11 mouse cellular contexts compared by ENCODE assay signal in the genomic region with DNA sequence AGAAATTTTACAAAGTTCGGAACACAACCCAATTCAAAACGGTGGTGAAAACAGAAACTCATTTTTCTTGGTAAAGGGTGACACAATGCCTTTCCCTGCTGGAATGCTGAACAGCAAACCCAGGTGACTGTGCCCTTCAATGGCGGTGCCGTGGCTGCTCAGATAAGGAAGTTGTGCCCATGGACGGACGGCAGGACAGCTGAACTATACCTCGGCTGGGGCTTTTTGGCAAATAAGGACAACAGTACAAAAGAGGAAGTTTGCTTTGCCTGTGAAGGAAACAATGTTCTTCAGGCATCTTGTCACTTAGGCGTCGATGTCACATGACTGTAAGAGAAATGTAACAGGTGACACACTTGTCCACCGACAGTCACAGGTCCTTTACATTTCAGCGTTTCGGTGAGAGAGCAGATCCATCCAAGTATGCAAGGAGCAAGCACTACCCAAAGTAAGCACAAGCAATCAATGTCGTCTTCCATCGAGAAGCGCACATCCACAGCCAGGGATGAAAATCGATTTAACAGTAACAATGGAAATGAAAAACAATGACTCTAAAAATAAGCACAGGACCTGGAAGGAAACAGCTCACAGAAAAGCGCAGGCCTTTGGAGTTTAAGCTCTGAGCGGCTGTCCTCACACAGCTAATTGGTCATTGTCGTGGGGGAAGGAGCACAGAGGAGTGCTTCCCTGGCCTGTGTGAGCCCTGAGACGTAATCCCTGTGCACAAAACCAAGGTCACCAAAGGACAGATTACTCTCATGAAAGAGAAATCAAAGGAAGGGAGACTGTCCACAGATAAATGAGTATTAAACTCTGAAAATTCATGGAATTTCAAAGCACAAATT.
A peak's percentile ranks its signal among the peaks of the same experiment; 100 is the strongest.
DNase-seq lines count a peak whose midpoint lies in the region; ATAC-seq and TF ChIP-seq lines count a peak whose summit lies in the region.
"Had no signal": no experiment of that assay in that cellular context is flagged by ENCODE, and none has a peak within 500 bp of the region (broad histone marks: within the 10 kb centered on the region; RNA-seq: fewer than 3 reads in every experiment).

No protein-coding gene starts in this region.

- peak; percentile 64; the same call in 1 of the 2 replicates for TF ChIP-seq POLR2A in heart, adult 2 months (IDR thresholded peaks at IDR 0.05; ENCODE audit: insufficient read depth, low read depth, low read length)

- TF ChIP-seq EP300 in heart, adult 2 months (IDR thresholded peaks at IDR 0.05; ENCODE audit: insufficient read depth, low read depth, low read length), result 0 out of 2 replicates have a peak, but pooled peaks have one; percentile 13

- H3K4me2 ChIP-seq in midbrain, embryonic 14.5 days (ENCODE audit: low read length), result no peak overlapping the region
- no peak overlapping the region for H3K4me2 ChIP-seq in midbrain, embryonic 16.5 days (ENCODE audit: low read length)
- peak overlapping the region; percentile 17 for H3K4me2 ChIP-seq in heart, embryonic 14.5 days (ENCODE audit: low read length)
- H3K4me2 ChIP-seq in forebrain, embryonic 11.5 days (ENCODE audit: low read depth, low read length, severe bottlenecking), result no peak overlapping the region

- H3K27me3 ChIP-seq in heart, adult 2 months (ENCODE audit: control insufficient read depth, insufficient read depth, low read length), result no peaks in the 10 kb centered on the region
- H3K27me3 ChIP-seq in midbrain, embryonic 14.5 days (ENCODE audit: control insufficient read depth, insufficient read depth, low read length), result no peaks in the 10 kb centered on the region
- H3K27me3 ChIP-seq in midbrain, embryonic 16.5 days (ENCODE audit: control insufficient read depth, insufficient read depth, low read depth, low read length), result no peaks in the 10 kb centered on the region
- H3K27me3 ChIP-seq in heart, embryonic 14.5 days (ENCODE audit: control insufficient read depth, insufficient read depth, low read length), result no peaks in the 10 kb centered on the region
- no peaks in the 10 kb centered on the region for H3K27me3 ChIP-seq in forebrain, embryonic 11.5 days (ENCODE audit: control insufficient read depth, insufficient read depth, low read length)

- intact Hi-C loops in heart, adult 2 months (cut with DNase I), result loop anchor here (5.0 kb wide), 1 partner anchor 63 kb away; no protein-coding TSS in a partner anchor
- intact Hi-C loops in heart, postnatal 25 days (cut with DNase I), result loop anchor here (10.0 kb wide), 1 partner anchor 115 kb away; a partner anchor contains a TSS

- peak overlapping the region; percentile 46 for H3K4me3 ChIP-seq in heart, adult 2 months
- no peak overlapping the region for H3K4me3 ChIP-seq in midbrain, embryonic 14.5 days (replicated peaks; ENCODE audit: low read depth, low read length)
- H3K4me3 ChIP-seq in midbrain, embryonic 16.5 days (ENCODE audit: low read depth, low read length), result no peak overlapping the region
- H3K4me3 ChIP-seq in heart, embryonic 14.5 days (ENCODE audit: control insufficient read depth in 1 of 2, insufficient read depth in 1 of 2, low read depth in 1 of 2, low read length in 2 of 2), result no peak overlapping the region
- H3K4me3 ChIP-seq in forebrain, embryonic 11.5 days (ENCODE audit: low read depth, low read length), result no peak overlapping the region

- H3K9me3 ChIP-seq in midbrain, embryonic 14.5 days (ENCODE audit: control insufficient read depth, low read length), result no peaks in the 10 kb centered on the region
- H3K9me3 ChIP-seq in midbrain, embryonic 16.5 days (replicated peaks; ENCODE audit: control insufficient read depth, low read length, poor library complexity, severe bottlenecking), result peaks cover 2% of the 10 kb centered on the region; the same call in 1 of the 2 replicates
- no peaks in the 10 kb centered on the region for H3K9me3 ChIP-seq in heart, embryonic 14.5 days (ENCODE audit: control insufficient read depth, low read length)
- H3K9me3 ChIP-seq in forebrain, embryonic 11.5 days (ENCODE audit: control insufficient read depth, low read length), result no peaks in the 10 kb centered on the region

- H3K27ac ChIP-seq in heart, adult 2 months, result peak overlapping the region; percentile 86
- H3K27ac ChIP-seq in midbrain, embryonic 14.5 days (replicated peaks; ENCODE audit: low read depth, low read length), result no peak overlapping the region
- H3K27ac ChIP-seq in midbrain, embryonic 16.5 days (ENCODE audit: low read length), result no peak overlapping the region
- peak overlapping the region in 1 of 2 experiments; percentile 61; a peak in 3 of 4 replicates for H3K27ac ChIP-seq in heart, embryonic 14.5 days (replicated peaks in 1 of 2; ENCODE audit: control insufficient read depth in 1 of 2, insufficient read depth in 1 of 2, low read depth in 2 of 2, low read length in 2 of 2)
- no peak overlapping the region for H3K27ac ChIP-seq in forebrain, embryonic 11.5 days (ENCODE audit: low read depth, low read length)
- H3K27ac ChIP-seq: hindbrain, postnatal 0 days had no signal

- no peaks in the 10 kb centered on the region for H3K79me2 ChIP-seq in heart, adult 2 months (replicated peaks; ENCODE audit: control insufficient read depth, insufficient read depth, low read length)

- 28% methylated on average over 20 of the region's 20 CpGs for WGBS in heart, adult 2 months
- 58% methylated on average over 20 of the region's 20 CpGs for WGBS in midbrain, embryonic 14.5 days
- WGBS in midbrain, embryonic 16.5 days, result 48% methylated on average over 20 of the region's 20 CpGs
- WGBS in heart, embryonic 14.5 days, result 41% methylated on average over 20 of the region's 20 CpGs
- 51% methylated on average over 20 of the region's 20 CpGs for WGBS in forebrain, embryonic 11.5 days

- ATAC-seq in midbrain, embryonic 14.5 days (ENCODE audit: low FRiP score, low TSS enrichment), result no peak
- no peak for ATAC-seq in midbrain, embryonic 16.5 days
- no peak for ATAC-seq in heart, embryonic 14.5 days (ENCODE audit: insufficient number of reproducible peaks, insufficient read depth, low FRiP score, low read depth)
- ATAC-seq in forebrain, embryonic 11.5 days (replicated peaks; ENCODE audit: low FRiP score), result no peak
- ATAC-seq: CD4-positive, CD25-positive, alpha-beta regulatory T cell, adult 4 months; hindbrain, postnatal 0 days had no signal

- H3K36me3 ChIP-seq in heart, adult 2 months (ENCODE audit: control insufficient read depth, insufficient read depth, low read length), result no peaks in the 10 kb centered on the region
- no peaks in the 10 kb centered on the region for H3K36me3 ChIP-seq in midbrain, embryonic 14.5 days (ENCODE audit: control insufficient read depth, insufficient read depth, low read length)
- no peaks in the 10 kb centered on the region for H3K36me3 ChIP-seq in midbrain, embryonic 16.5 days (ENCODE audit: control insufficient read depth, insufficient read depth, low read length)
- H3K36me3 ChIP-seq in heart, embryonic 14.5 days (ENCODE audit: control insufficient read depth, insufficient read depth, low read length), result no peaks in the 10 kb centered on the region
- no peaks in the 10 kb centered on the region for H3K36me3 ChIP-seq in forebrain, embryonic 11.5 days (ENCODE audit: control insufficient read depth, insufficient read depth, low read length)

- TF ChIP-seq CTCF in heart, adult 2 months (IDR thresholded peaks at IDR 0.05), result no peak

- H3K9ac ChIP-seq in heart, adult 2 months (ENCODE audit: low read depth, low read length), result peak overlapping the region; percentile 18; the same call in 1 of the 2 replicates
- no peak overlapping the region for H3K9ac ChIP-seq in midbrain, embryonic 14.5 days (replicated peaks; ENCODE audit: low read length)
- H3K9ac ChIP-seq in midbrain, embryonic 16.5 days (ENCODE audit: low read depth, low read length), result no peak overlapping the region
- H3K9ac ChIP-seq in heart, embryonic 14.5 days (ENCODE audit: low read length), result no peak overlapping the region
- H3K9ac ChIP-seq in forebrain, embryonic 11.5 days (ENCODE audit: low read length), result no peak overlapping the region

- peak; percentile 28 to 38 for DNase-seq in heart, adult 2 months
- DNase-seq in heart, postnatal 25 days (ENCODE audit: low spot score), result no peak
- DNase-seq in midbrain, embryonic 14.5 days, result peak; percentile 20
- DNase-seq in forebrain, embryonic 11.5 days (ENCODE audit: low spot score), result no peak
- no peak for DNase-seq in cerebellum, adult 8-10 months
- DNase-seq: cerebellum, postnatal 36 days; kidney, postnatal 25 days had no signal

- H3K4me1 ChIP-seq in heart, adult 2 months (ENCODE audit: control insufficient read depth, insufficient read depth, low read length), result peaks cover 2% of the 10 kb centered on the region
- H3K4me1 ChIP-seq in midbrain, embryonic 14.5 days (ENCODE audit: control insufficient read depth, insufficient read depth, low read length), result no peaks in the 10 kb centered on the region
- no peaks in the 10 kb centered on the region for H3K4me1 ChIP-seq in midbrain, embryonic 16.5 days (ENCODE audit: control insufficient read depth, insufficient read depth, low read length)
- peaks cover 6 to 13% of the 10 kb centered on the region in 2 experiments; a peak in 3 of 4 replicates for H3K4me1 ChIP-seq in heart, embryonic 14.5 days (ENCODE audit: control insufficient read depth in 2 of 2, insufficient read depth in 2 of 2, low read length in 2 of 2)
- no peaks in the 10 kb centered on the region for H3K4me1 ChIP-seq in forebrain, embryonic 11.5 days (replicated peaks; ENCODE audit: control insufficient read depth, insufficient read depth, low read length)

Comparison
In these comparisons a context has a peak if more than half of its experiments do, and no peak if none do; other contexts are left out.
1. DNase-seq: peak in heart, adult 2 months (2 of 2) and midbrain, embryonic 14.5 days (single experiment); none in heart, postnatal 25 days (single experiment), forebrain, embryonic 11.5 days (single experiment) and cerebellum, adult 8-10 months (single experiment).